Mouse (Mus musculus) lung, postnatal 0 days (tissue): ENCODE results near the gene P4ha3. TPM values are rescaled to one million over a fixed set of nuclear protein-coding genes. Genes with fewer than 3 reads are reported as not detected.

Source experiments
- ATAC-seq: fragments of 200-750 bp; cut with Nextera tagmentation; 2 replicates; pipeline ENCODE4 v1.8.0; 2017; ENCODE audit warnings: moderate library complexity
- DNase-seq: peaks from one replicate; pipeline ENCODE4 v3.0.0-alpha.2; 2016; ENCODE audit warnings: low spot score
- H3K27ac ChIP-seq: fragments of 300-500 bp; sonication (generic); 2 replicates; pipeline ENCODE4 v1.5.1; 2014; ENCODE audit warnings: antibody characterized with exemption, mild to moderate bottlenecking, low read length, mixed read lengths
- H3K27me3 ChIP-seq: fragments of 300-500 bp; sonication (generic); replicated peaks from 2 replicates; pipeline ENCODE4 v1.6.1; 2014; ENCODE audit warnings: low read length, mixed read lengths; ENCODE audit not compliant: insufficient read depth
- H3K36me3 ChIP-seq: fragments of 300-500 bp; sonication (generic); 2 replicates; pipeline ENCODE4 v1.6.1; 2014; ENCODE audit warnings: low read length, mixed read lengths; ENCODE audit not compliant: insufficient read depth
- H3K4me1 ChIP-seq: fragments of 300-500 bp; sonication (generic); 2 replicates; pipeline ENCODE4 v1.6.1; 2014; ENCODE audit warnings: antibody characterized with exemption, low read depth, low read length, mixed read lengths; ENCODE audit not compliant: insufficient read depth
- H3K4me2 ChIP-seq: fragments of 300-500 bp; sonication (generic); replicated peaks from 2 replicates; pipeline ENCODE4 v1.6.1; 2014; ENCODE audit warnings: low read depth, mild to moderate bottlenecking, low read length, moderate library complexity, mixed read lengths
- H3K4me3 ChIP-seq: fragments of 300-500 bp; sonication (generic); 2 replicates; pipeline ENCODE4 v1.5.1; 2014; ENCODE audit warnings: low read depth, low read length
- H3K9ac ChIP-seq: fragments of 300-500 bp; sonication (generic); replicated peaks from 2 replicates; pipeline ENCODE4 v1.6.1; 2014; ENCODE audit warnings: low read depth, mild to moderate bottlenecking
- H3K9me3 ChIP-seq: fragments of 300-500 bp; sonication (generic); 2 replicates; pipeline ENCODE4 v1.6.1; 2016; ENCODE audit warnings: low read length, mixed read lengths
- CTCF ChIP-seq: IDR thresholded peaks from 2 replicates; pipeline ENCODE4 v1.5.1; 2016; ENCODE audit warnings: antibody characterized with exemption, mild to moderate bottlenecking
- EP300 ChIP-seq: IDR thresholded peaks from 2 replicates; pipeline ENCODE4 v1.6.1; 2016; ENCODE audit warnings: antibody characterized with exemption, mild to moderate bottlenecking, control low read depth
- WGBS: fragments of 180-500 bp; shearing (Covaris S2); extraction: QIAGEN DNeasy Blood & Tissue Kit; methylation state at CpG from one replicate; pipeline ENCODE4 v1.1.7; 2014; 5-methylcytosine and 5-hydroxymethylcytosine counted together
- polyA plus RNA-seq: library from polyadenylated mRNA; unstranded; fragments of >200 nt; fragmentation: Nextera tagmentation; extraction: Ambion mirVana; gene quantifications from 2 replicates; pipeline ENCODE4 v1.2.1, GENCODE M21; 2015

P4ha3 gene
- polyA plus RNA-seq = 1.8 and 2.4 TPM in 2 replicates

GRCm38 (mm10) chr7:100285383-100285782 is at the start of gene P4ha3:
TSS of gene P4ha3 (plus strand) at chr7:100285520.
- Histone ChIP-seq H3K9me3 (no peaks in the 10 kb centered on the region), H3K4me2 (peak within 1 kb of the TSS; percentile 85), H3K27me3 (no peaks in the 10 kb centered on the region), H3K4me1 (no peaks in the 10 kb centered on the region; the same call in 1 of the 2 replicates), H3K9ac (peak within 1 kb of the TSS; percentile 16; the same call in 1 of the 2 replicates), H3K27ac (no peak within 1 kb of the TSS), H3K36me3 (no peaks in the 10 kb centered on the region), H3K4me3 (peak within 1 kb of the TSS; percentile 36)
- peak; percentile 54 for TF ChIP-seq CTCF
- TF ChIP-seq EP300 = no peak
- peak; percentile 47 for ATAC-seq
- DNase-seq = peak; percentile 22
- WGBS = under 1% methylated on average over 51 of the region's 53 CpGs

GRCm38 (mm10) chr7:100238271-100238670 is 47.0 kb upstream of the P4ha3 start:
- Histone ChIP-seq H3K27me3 (no peaks in the 10 kb centered on the region), H3K36me3 (no peaks in the 10 kb centered on the region), H3K27ac (no peak overlapping the region), H3K4me3 (no peak overlapping the region), H3K4me2 (no peak overlapping the region), H3K4me1 (no peaks in the 10 kb centered on the region), H3K9ac (no peak overlapping the region), H3K9me3 (no peaks in the 10 kb centered on the region)
- ATAC-seq = no peak
- 86% methylated on average over 1 of the region's 1 CpGs for WGBS
- DNase-seq = no peak
- TF ChIP-seq EP300 (no peak), CTCF (no peak)

- H3K27ac ChIP-seq = no peak overlapping the region
- 96% methylated on average over 2 of the region's 2 CpGs for WGBS
- no peaks in the 10 kb centered on the region for H3K27me3 ChIP-seq
- no peak overlapping the region for H3K9ac ChIP-seq
- no peaks in the 10 kb centered on the region for H3K4me1 ChIP-seq
- no peaks in the 10 kb centered on the region for H3K36me3 ChIP-seq
- no peak for TF ChIP-seq CTCF
- TF ChIP-seq EP300 = no peak
- no peak overlapping the region for H3K4me3 ChIP-seq
- ATAC-seq (no peak), DNase-seq (no peak)
- H3K9me3 ChIP-seq = no peaks in the 10 kb centered on the region
- H3K4me2 ChIP-seq = no peak overlapping the region
These were observed 44.7 kb upstream of the P4ha3 start for GRCm38 (mm10) chr7:100240601-100241000.

GRCm38 (mm10) chr7:100243007-100243406 is 42.3 kb upstream of the P4ha3 start:
- TF ChIP-seq CTCF = no peak
- no peak for TF ChIP-seq EP300
- Histone ChIP-seq H3K27ac (no peak overlapping the region), H3K4me3 (no peak overlapping the region), H3K9me3 (no peaks in the 10 kb centered on the region), H3K27me3 (no peaks in the 10 kb centered on the region), H3K4me1 (no peaks in the 10 kb centered on the region), H3K4me2 (no peak overlapping the region), H3K9ac (no peak overlapping the region), H3K36me3 (no peaks in the 10 kb centered on the region)
- no peak for ATAC-seq
- 85% methylated on average over 1 of the region's 1 CpGs for WGBS
- no peak for DNase-seq

- H3K9ac ChIP-seq = no peak overlapping the region
- no peaks in the 10 kb centered on the region for H3K27me3 ChIP-seq
- ATAC-seq (no peak), DNase-seq (no peak)
- no peaks in the 10 kb centered on the region for H3K36me3 ChIP-seq
- H3K4me2 ChIP-seq = no peak overlapping the region
- no peaks in the 10 kb centered on the region for H3K4me1 ChIP-seq
- H3K9me3 ChIP-seq = no peaks in the 10 kb centered on the region
- WGBS = 81% methylated on average over 4 of the region's 4 CpGs
- H3K27ac ChIP-seq = no peak overlapping the region
- no peak overlapping the region for H3K4me3 ChIP-seq
- no peak for TF ChIP-seq EP300
- no peak for TF ChIP-seq CTCF
These were observed 41.1 kb upstream of the P4ha3 start for GRCm38 (mm10) chr7:100244225-100244624.

GRCm38 (mm10) chr7:100245176-100245575 is 40.1 kb upstream of the P4ha3 start:
- Histone ChIP-seq H3K9ac (no peak overlapping the region), H3K4me1 (no peaks in the 10 kb centered on the region), H3K4me3 (no peak overlapping the region), H3K36me3 (no peaks in the 10 kb centered on the region), H3K27ac (no peak overlapping the region), H3K9me3 (no peaks in the 10 kb centered on the region), H3K4me2 (no peak overlapping the region), H3K27me3 (no peaks in the 10 kb centered on the region)
- 89% methylated on average over 3 of the region's 3 CpGs for WGBS
- TF ChIP-seq CTCF (no peak), EP300 (no peak)
- no peak for DNase-seq
- no peak for ATAC-seq

GRCm38 (mm10) chr7:100250667-100251066 is 34.7 kb upstream of the P4ha3 start:
- Histone ChIP-seq H3K4me2 (no peak overlapping the region), H3K27ac (no peak overlapping the region), H3K9ac (no peak overlapping the region), H3K4me1 (no peaks in the 10 kb centered on the region), H3K27me3 (no peaks in the 10 kb centered on the region), H3K36me3 (no peaks in the 10 kb centered on the region), H3K4me3 (no peak overlapping the region), H3K9me3 (no peaks in the 10 kb centered on the region)
- TF ChIP-seq CTCF = no peak
- no peak for TF ChIP-seq EP300
- 94% methylated on average over 5 of the region's 5 CpGs for WGBS
- ATAC-seq (no peak), DNase-seq (no peak)
